Mouse (Mus musculus) lung, postnatal 0 days (tissue): ENCODE results near the gene 4933402N03Rik. TPM values are rescaled to one million over a fixed set of nuclear protein-coding genes. Genes with fewer than 3 reads are reported as not detected.

Source experiments
- ATAC-seq: fragments of 200-750 bp; cut with Nextera tagmentation; 2 replicates; pipeline ENCODE4 v1.8.0; 2017; ENCODE audit warnings: moderate library complexity
- DNase-seq: peaks from one replicate; pipeline ENCODE4 v3.0.0-alpha.2; 2016; ENCODE audit warnings: low spot score
- H3K27ac ChIP-seq: fragments of 300-500 bp; sonication (generic); 2 replicates; pipeline ENCODE4 v1.5.1; 2014; ENCODE audit warnings: antibody characterized with exemption, mild to moderate bottlenecking, low read length, mixed read lengths
- H3K27me3 ChIP-seq: fragments of 300-500 bp; sonication (generic); replicated peaks from 2 replicates; pipeline ENCODE4 v1.6.1; 2014; ENCODE audit warnings: low read length, mixed read lengths; ENCODE audit not compliant: insufficient read depth
- H3K36me3 ChIP-seq: fragments of 300-500 bp; sonication (generic); 2 replicates; pipeline ENCODE4 v1.6.1; 2014; ENCODE audit warnings: low read length, mixed read lengths; ENCODE audit not compliant: insufficient read depth
- H3K4me1 ChIP-seq: fragments of 300-500 bp; sonication (generic); 2 replicates; pipeline ENCODE4 v1.6.1; 2014; ENCODE audit warnings: antibody characterized with exemption, low read depth, low read length, mixed read lengths; ENCODE audit not compliant: insufficient read depth
- H3K4me2 ChIP-seq: fragments of 300-500 bp; sonication (generic); replicated peaks from 2 replicates; pipeline ENCODE4 v1.6.1; 2014; ENCODE audit warnings: low read depth, mild to moderate bottlenecking, low read length, moderate library complexity, mixed read lengths
- H3K4me3 ChIP-seq: fragments of 300-500 bp; sonication (generic); 2 replicates; pipeline ENCODE4 v1.5.1; 2014; ENCODE audit warnings: low read depth, low read length
- H3K9ac ChIP-seq: fragments of 300-500 bp; sonication (generic); replicated peaks from 2 replicates; pipeline ENCODE4 v1.6.1; 2014; ENCODE audit warnings: low read depth, mild to moderate bottlenecking
- H3K9me3 ChIP-seq: fragments of 300-500 bp; sonication (generic); 2 replicates; pipeline ENCODE4 v1.6.1; 2016; ENCODE audit warnings: low read length, mixed read lengths
- CTCF ChIP-seq: IDR thresholded peaks from 2 replicates; pipeline ENCODE4 v1.5.1; 2016; ENCODE audit warnings: antibody characterized with exemption, mild to moderate bottlenecking
- EP300 ChIP-seq: IDR thresholded peaks from 2 replicates; pipeline ENCODE4 v1.6.1; 2016; ENCODE audit warnings: antibody characterized with exemption, mild to moderate bottlenecking, control low read depth
- WGBS: fragments of 180-500 bp; shearing (Covaris S2); extraction: QIAGEN DNeasy Blood & Tissue Kit; methylation state at CpG from one replicate; pipeline ENCODE4 v1.1.7; 2014; 5-methylcytosine and 5-hydroxymethylcytosine counted together
- polyA plus RNA-seq: library from polyadenylated mRNA; unstranded; fragments of >200 nt; fragmentation: Nextera tagmentation; extraction: Ambion mirVana; gene quantifications from 2 replicates; pipeline ENCODE4 v1.2.1, GENCODE M21; 2015

4933402N03Rik gene
- polyA plus RNA-seq, 1 experiment from 2014 or later, result not detected

DNA sequence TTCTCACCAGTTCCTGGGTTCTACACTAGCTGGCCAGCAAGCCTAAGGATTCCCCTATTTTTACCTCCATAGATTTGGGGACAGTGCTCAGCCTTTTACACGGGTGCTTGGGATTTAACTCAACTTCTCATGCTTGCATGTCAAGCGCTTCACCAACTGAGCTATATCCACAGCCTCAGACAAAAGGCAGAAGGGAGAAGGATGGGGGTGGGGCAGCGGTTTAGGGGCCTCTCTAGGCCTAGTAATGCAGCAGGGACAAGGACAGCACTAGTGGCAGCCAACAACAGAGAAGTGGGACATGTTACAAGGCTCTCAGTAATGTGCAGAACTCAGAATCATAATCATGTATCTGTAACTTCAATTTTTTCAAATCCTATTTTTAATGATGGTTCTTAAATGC lies 21.7 kb upstream of the 4933402N03Rik start:
- Histone ChIP-seq H3K9ac (no peak overlapping the region), H3K36me3 (no peaks in the 10 kb centered on the region), H3K4me1 (no peaks in the 10 kb centered on the region), H3K27me3 (no peaks in the 10 kb centered on the region), H3K4me3 (no peak overlapping the region), H3K9me3 (no peaks in the 10 kb centered on the region), H3K27ac (no peak overlapping the region), H3K4me2 (no peak overlapping the region)
- no peak for ATAC-seq
- TF ChIP-seq EP300 (no peak), CTCF (no peak)
- DNase-seq, result no peak
- WGBS, result 82% methylated on average over 3 of the region's 3 CpGs

DNA sequence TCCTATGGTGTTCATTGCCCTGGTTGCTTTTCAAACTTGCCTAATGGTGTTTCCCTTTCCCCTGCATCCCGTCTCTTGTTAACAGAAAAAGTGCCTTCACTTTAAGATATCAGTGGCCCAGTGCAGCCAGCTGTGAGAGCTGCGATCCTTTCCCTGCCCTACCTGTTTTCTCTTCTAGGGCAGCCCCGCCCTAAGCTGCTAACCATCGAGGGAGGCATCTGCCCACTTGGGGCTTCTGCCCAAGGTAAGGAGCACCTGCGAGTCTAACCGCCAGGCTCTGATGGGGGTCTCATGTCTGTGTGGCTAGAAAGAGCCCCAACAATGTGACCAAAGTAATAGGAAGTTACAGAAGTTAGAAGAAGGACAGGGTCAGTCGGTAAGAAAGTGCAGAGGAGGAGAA lies 16.1 kb upstream of the 4933402N03Rik start:
- no peaks in the 10 kb centered on the region for H3K36me3 ChIP-seq
- H3K4me3 ChIP-seq, result no peak overlapping the region
- ATAC-seq (no peak), DNase-seq (no peak)
- no peak overlapping the region for H3K4me2 ChIP-seq
- no peak overlapping the region for H3K27ac ChIP-seq
- H3K27me3 ChIP-seq, result no peaks in the 10 kb centered on the region
- TF ChIP-seq EP300 (no peak), CTCF (no peak)
- 58% methylated on average over 7 of the region's 7 CpGs for WGBS
- no peak overlapping the region for H3K9ac ChIP-seq
- no peaks in the 10 kb centered on the region for H3K4me1 ChIP-seq
- H3K9me3 ChIP-seq, result no peaks in the 10 kb centered on the region

DNA sequence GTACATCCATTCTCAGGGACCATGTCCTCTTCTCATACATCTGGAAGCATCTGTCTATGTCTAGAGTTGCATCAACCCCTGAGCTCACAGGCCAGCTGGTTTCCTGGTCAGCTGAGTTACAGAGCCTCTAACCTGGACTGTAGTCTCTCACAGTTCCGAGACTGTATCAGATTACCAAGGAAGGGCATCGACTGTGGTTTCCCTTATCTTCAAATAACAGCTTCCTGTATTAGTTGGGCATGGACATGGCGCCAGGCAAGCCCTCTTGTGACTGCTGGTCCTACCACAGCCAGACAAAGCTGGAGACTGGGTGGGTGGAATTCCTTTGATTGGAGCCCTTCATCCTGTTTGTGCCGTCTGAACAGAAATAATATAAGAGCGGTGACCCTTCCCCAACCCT lies 6.9 kb upstream of the 4933402N03Rik start:
- Histone ChIP-seq H3K27me3 (no peaks in the 10 kb centered on the region), H3K9me3 (no peaks in the 10 kb centered on the region), H3K36me3 (no peaks in the 10 kb centered on the region), H3K9ac (no peak overlapping the region), H3K4me2 (no peak overlapping the region), H3K4me1 (no peaks in the 10 kb centered on the region), H3K27ac (no peak overlapping the region), H3K4me3 (no peak overlapping the region)
- WGBS, result 52% methylated on average over 5 of the region's 5 CpGs
- no peak for ATAC-seq
- no peak for TF ChIP-seq EP300
- no peak for TF ChIP-seq CTCF
- DNase-seq, result no peak

DNA sequence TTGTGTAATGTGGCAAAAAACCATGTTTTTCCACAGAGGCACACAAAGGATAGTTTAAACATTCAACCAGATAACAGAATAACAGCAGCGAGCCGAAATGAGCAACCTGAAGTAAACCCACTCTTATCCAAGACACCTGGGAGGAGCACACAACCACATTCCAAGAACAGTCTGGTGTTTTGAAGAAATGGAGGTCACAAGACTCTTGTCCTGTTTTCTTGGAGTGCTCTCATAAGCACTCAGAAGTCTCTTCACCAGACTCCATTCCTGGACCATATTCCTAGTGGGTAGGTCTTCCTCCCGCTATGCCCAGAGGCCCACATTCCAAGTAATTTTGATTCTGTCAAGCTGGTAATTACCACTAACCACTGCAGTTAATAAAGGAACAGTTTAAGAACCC lies 4.1 kb upstream of the 4933402N03Rik start:
- no peak overlapping the region for H3K9ac ChIP-seq
- WGBS, result 41% methylated on average over 3 of the region's 3 CpGs
- TF ChIP-seq CTCF, result no peak
- peak; percentile 75 for TF ChIP-seq EP300
- DNase-seq, result no peak
- H3K27me3 ChIP-seq, result no peaks in the 10 kb centered on the region
- H3K4me1 ChIP-seq, result no peaks in the 10 kb centered on the region
- no peak overlapping the region for H3K4me3 ChIP-seq
- H3K36me3 ChIP-seq, result no peaks in the 10 kb centered on the region
- H3K9me3 ChIP-seq, result no peaks in the 10 kb centered on the region
- H3K27ac ChIP-seq, result no peak overlapping the region
- no peak overlapping the region for H3K4me2 ChIP-seq
- peak; percentile 55; the same call in 1 of the 2 replicates for ATAC-seq

DNA sequence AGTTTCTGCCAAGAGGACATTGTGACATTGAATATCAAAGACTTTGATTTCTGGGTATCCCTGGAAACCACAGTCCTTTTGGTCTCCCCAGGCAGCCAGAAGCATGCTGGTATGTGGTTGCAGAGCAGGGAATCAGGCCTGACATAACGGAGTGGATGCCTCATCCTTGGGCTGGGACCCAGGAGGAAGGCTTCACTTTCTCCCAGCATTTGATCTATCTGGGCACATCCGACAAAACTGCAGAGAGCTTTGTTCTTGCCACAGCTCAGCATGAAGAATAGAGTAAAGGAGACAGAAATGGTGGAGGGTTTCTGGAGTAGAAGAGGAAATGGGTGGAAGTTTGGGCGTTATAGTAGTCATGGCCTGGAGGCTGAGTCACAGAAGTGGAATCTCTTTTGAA lies 12.9 kb downstream of the 4933402N03Rik start:
- H3K9ac ChIP-seq, result no peak overlapping the region
- no peak for DNase-seq

DNA sequence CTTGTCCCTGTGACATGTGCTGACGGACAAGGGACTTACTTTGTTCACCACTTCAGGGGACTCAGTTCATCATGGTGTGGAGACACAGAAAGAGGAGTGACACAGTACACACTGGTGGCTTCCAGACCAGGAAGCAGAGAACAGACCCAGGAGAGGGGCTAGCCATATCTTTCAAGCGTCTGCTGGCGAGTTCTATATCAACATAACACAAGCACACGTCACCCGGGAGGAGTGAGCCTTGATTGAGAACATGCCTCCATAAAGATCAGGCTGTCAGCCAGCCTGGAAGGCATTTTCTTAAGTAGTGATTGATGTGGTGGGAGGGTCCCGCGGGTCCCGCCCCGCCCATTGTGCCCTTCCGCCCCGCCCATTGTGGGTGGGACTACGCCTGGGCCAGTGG lies 16.1 kb downstream of the 4933402N03Rik start:
- no peak overlapping the region for H3K4me3 ChIP-seq
- H3K36me3 ChIP-seq, result no peaks in the 10 kb centered on the region
- no peak for DNase-seq
- no peak overlapping the region for H3K9ac ChIP-seq
- no peak overlapping the region for H3K27ac ChIP-seq
- H3K9me3 ChIP-seq, result no peaks in the 10 kb centered on the region
- no peak overlapping the region for H3K4me2 ChIP-seq
- 47% methylated on average over 12 of the region's 12 CpGs for WGBS
- ATAC-seq, result no peak
- no peaks in the 10 kb centered on the region for H3K27me3 ChIP-seq
- no peaks in the 10 kb centered on the region for H3K4me1 ChIP-seq
- TF ChIP-seq CTCF, result no peak
- TF ChIP-seq EP300, result no peak

More for the DNA sequence above, 12.9 kb downstream of the 4933402N03Rik start:
- no peaks in the 10 kb centered on the region for H3K9me3 ChIP-seq
- H3K4me2 ChIP-seq, result no peak overlapping the region
- H3K27me3 ChIP-seq, result no peaks in the 10 kb centered on the region
- 56% methylated on average over 3 of the region's 3 CpGs for WGBS
- no peak overlapping the region for H3K4me3 ChIP-seq
- H3K4me1 ChIP-seq, result no peaks in the 10 kb centered on the region
- TF ChIP-seq EP300, result no peak
- no peak for TF ChIP-seq CTCF
- H3K36me3 ChIP-seq, result no peaks in the 10 kb centered on the region
- no peak overlapping the region for H3K27ac ChIP-seq
- ATAC-seq, result no peak

DNA sequence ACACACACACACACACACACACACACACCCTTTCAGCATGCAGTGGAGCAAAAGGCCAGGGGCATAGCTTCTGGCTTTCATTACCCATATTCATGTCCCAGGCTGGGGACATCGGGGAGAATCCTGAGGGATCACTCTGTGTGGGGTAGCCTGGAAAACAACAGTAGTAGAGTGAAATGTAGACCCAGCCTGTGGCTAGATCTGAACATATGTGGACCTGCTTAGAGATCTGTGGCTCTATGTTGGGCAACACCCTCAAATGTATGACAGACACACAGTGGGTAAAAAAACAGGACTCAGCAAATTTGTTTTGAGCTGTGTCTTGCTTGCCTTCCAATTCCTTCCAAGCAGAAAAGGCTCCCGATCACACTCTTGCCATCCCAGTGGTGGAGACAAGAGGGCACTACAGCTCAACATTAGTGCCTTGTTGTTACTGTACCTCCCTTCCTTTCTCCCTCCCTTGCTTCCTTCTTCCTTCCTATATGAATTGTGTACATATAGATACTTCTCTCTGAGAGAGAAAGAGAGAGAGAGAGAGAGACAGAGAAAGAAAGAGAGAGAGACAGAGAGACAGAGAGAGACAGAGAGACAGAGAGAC lies 23.8 kb downstream of the 4933402N03Rik start:
- TF ChIP-seq CTCF, result no peak; the same call in 1 of the 2 replicates
- TF ChIP-seq EP300, result no peak
- no peak for ATAC-seq
- no peak overlapping the region for H3K27ac ChIP-seq

More for the DNA sequence above, 23.8 kb downstream of the 4933402N03Rik start:
- H3K4me1 ChIP-seq, result no peaks in the 10 kb centered on the region
- no peak for DNase-seq
- no peak overlapping the region for H3K4me3 ChIP-seq
- WGBS, result 81% methylated on average over 2 of the region's 2 CpGs
- H3K9me3 ChIP-seq, result no peaks in the 10 kb centered on the region
- H3K4me2 ChIP-seq, result no peak overlapping the region
- H3K36me3 ChIP-seq, result no peaks in the 10 kb centered on the region
- H3K27me3 ChIP-seq, result no peaks in the 10 kb centered on the region
- no peak overlapping the region for H3K9ac ChIP-seq
